Mouse (Mus musculus): ENCODE results near the gene Adcy5.

The Adcy5 gene

DNA sequence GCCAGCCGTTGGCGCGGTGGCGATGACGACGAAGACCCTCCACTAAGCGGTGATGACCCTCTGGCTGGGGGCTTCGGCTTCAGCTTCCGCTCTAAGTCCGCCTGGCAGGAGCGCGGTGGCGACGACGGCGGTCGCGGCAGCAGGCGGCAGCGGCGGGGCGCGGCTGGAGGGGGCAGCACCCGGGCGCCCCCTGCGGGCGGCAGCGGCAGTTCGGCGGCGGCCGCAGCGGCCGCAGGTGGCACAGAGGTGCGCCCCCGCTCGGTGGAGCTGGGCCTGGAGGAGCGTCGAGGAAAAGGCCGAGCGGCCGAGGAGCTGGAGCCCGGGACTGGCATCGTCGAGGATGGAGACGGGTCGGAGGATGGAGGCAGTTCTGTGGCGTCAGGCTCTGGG lies 1.6 kb downstream of the Adcy5 start:
- DNase-seq (ENCODE audit: low spot score) = no peak

DNA sequence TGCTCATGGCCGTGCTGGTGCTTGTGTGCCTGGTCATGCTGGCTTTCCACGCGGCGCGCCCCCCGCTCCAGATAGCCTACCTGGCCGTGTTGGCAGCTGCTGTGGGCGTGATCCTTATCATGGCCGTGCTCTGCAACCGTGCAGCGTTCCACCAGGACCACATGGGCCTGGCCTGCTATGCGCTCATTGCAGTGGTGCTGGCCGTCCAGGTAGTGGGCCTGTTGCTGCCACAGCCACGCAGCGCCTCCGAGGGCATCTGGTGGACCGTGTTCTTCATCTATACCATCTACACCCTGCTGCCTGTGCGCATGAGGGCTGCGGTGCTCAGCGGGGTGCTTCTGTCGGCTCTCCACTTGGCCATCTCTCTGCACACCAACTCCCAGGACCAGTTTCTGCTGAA lies 2.2 kb downstream of the Adcy5 start:
- no peak for DNase-seq (ENCODE audit: low spot score)

DNA sequence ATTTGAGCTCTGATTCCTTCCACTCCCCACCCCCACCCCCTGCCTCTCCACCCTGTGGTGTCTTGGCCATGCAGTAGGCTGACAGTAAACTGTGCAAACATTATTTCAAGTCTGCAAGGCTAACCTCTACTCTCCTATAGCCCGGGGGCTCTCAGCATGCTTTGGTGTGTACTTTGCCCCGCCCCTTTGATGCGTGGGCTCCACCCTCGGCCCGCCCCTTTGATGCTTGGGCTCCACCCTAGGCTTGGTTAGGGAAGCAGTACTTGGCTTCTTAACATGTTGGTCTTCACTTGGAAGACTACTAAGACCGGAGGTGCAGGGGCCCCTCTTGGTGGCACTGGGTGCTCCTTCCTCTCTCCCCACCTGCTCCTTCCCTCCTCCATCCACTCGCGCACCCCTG lies 4.9 kb downstream of the Adcy5 start:
- DNase-seq (ENCODE audit: low spot score) = no peak

DNA sequence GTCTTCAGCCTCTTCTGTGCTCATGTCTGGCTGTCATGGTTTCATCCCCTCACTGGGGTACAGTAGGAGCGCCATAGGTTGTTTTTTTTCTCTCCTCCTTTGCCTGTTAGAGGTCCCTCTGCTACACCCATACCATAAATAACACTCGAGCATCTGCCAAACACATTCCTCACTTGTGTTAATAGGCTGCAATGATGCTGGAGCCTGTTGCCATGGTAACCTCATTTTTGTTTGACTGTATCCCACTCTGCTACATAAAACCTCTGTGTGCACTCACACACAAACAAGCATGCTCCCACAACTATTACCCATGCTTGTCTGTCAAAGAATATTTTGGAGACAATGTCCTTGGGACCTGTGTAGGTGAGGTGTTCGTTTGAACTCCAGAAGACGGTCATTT lies 5.3 kb downstream of the Adcy5 start:
- no peak for DNase-seq (ENCODE audit: low spot score)

DNA sequence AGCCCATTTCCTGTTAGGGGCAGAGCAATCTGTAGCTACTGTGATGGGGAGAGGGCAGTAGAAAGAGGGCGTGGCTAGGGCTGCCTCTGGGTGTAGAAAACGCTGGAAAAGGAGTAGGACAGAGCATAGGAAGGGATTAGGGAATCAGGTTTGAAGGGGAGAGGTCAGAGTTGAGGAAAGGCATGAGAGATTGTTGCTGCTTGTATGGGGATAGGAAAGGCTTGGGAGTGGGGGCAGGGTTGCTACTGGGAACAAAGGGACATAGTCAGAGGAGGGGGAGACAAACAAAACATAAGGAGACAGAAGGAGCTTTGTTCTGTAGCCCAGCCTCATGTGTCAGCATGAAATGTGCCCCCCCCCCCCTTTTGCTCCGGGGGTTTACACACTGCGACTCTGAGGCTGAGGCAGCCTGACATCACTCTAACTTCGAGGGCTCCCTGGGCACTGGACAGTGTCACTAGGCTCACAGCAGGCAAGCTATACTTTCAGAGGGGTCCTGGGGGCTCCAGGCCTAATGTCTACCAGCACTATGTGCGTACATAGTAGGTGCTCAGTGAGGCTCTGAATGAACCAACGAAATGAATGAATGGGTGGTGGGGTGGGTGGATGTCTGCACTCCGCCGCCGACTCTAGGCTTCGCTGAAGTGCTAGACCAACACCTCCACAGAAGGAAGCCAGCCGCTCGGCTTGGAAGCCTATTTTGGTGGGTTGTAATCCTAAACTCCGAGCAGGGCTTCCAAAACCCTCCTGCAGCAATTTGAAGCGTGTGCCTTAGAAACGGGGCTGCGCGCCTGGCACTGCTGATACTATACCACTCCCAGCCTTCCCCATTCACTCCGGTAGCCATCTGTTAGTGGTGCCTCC lies 9.9 kb downstream of the Adcy5 start:
- DNase-seq (ENCODE audit: low spot score) = no peak

DNA sequence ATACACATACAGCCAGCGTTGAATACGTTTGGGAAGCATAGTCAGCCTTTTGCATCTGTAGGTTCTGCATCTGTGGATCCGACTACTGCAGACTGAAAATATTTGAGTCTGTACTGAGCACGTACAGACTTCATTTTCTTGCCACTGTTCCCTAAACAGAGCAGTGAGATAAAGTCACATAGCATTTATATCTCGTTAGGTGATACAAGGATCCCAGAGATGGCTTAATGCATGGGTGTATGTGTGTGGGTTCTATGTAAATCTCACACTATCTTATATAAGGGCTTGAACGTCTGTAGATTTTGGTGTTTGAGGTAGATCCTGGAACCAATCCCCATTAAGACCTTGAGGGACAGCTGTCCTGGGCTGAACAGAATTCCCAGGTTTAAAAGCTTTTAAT lies 10.7 kb downstream of the Adcy5 start:
- DNase-seq (ENCODE audit: low spot score) = no peak

DNA sequence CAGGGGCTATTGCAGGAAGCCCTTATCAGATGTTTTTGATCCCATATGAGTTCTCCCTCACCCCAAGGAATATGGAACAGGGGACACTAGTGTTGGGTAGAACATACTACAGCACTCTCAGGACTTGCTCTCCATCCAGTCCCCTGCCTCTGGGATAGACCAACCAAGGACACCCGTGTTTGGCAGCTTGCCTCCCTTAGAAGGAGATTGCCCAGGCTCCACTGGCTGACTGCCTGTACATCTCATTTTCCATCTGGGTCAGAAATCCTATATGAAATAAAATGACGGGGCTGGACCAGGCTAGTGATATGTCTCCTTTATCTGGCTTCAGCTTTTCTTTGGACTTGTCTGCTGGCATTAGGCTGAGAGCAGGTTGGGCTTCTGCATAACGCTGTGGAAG lies 11.1 kb downstream of the Adcy5 start:
- no peak for DNase-seq (ENCODE audit: low spot score)

DNA sequence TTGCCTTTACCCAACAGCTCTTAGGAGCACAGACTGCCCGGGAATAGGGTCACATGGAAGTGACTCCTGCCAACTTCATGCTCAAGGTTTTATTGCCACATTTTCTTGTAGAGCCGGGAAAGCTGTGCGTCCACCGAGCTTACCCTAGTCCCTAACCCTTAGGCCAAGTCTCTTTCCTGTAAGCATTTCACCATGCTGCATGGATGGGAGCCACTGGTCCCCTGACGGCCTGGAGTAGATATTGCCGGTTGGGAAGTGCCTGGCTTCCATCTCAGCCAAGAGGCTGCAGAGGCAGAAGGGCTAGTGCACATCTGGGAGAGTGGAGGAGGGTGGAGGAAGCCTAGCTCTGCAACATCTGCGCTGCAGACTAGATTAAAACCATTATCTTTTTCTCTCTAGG lies 14.8 kb downstream of the Adcy5 start:
- DNase-seq (ENCODE audit: low spot score) = no peak

DNA sequence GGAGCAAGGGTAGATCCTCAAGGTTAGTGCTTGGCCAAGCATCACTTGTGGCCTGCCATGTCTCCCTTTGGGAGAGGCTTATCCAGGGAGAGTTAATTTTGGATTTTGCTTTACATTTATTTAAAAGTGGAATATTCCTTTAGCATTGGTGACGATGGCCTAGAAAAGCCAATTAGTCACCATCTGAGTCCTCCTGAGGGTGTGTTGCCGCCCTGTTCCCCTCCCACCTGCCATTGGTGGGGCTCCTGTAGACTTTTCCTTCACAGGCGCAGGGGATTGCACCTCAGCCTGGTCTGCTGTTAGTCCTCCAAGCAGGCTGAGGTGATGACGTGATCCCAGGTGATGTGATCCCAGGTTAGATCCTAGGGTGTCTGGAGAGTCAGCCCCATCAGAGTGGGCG lies 17.5 kb downstream of the Adcy5 start:
- DNase-seq (ENCODE audit: low spot score) = no peak

DNA sequence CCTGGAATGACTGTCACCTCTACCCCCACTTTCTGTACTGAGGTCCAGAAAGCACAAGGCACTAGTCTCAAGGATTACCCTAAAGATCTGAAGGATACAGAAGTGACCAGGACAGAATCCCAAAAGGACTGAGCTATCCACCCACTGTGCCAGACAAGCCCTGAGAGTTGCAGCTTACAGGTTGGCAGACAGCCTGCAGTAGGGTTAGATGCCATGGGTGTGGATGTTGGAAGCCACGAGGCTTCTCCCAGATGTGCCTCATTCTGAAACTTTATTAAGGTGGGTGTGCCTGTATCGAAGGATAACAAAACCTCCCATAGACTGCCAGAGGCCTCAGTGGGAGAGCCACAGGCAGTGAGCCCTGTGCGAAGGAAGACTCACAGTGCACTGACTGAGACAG lies 23.8 kb downstream of the Adcy5 start:
- DNase-seq (ENCODE audit: low spot score) = no peak

DNA sequence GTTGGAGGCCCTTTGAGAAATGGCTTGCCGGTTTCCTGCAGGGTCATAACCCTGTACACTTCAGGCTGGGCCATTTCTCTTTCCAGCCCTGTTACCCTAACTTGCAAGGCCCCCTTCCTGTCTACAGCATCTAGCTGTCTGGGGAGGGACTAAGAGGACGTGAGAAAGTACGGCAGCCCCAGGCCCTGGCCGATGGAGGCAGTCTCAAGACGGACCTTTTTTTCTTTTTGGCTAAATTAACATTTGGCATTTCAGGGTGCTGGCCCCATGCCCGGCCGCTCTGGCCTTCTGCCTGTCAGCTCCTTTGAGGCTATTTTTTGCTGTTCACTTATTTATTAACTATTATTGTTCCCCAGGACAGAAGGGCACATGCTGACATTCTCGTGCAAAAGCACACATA lies 24.4 kb downstream of the Adcy5 start:
- DNase-seq (ENCODE audit: low spot score) = no peak

DNA sequence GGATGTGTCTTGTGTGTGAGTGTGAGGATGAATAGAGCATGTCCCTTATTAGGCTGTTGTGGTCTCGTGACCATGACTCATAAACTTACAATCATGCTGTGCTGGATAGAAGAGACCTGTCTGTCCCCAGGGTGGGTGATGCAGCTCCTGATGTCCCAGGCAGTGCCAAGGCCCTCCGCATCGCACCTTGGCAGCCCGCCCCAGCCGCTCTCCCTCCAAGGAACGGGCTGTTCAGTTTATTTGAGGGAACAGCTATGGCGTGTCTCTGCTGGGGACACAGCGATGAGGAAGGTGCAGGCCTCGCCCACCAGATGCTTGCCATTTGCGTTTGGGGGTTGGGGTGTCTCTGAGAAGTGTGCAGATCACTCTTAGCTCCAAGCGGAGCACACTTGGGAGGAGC lies 28.5 kb downstream of the Adcy5 start:
- no peak for DNase-seq (ENCODE audit: low spot score)

DNA sequence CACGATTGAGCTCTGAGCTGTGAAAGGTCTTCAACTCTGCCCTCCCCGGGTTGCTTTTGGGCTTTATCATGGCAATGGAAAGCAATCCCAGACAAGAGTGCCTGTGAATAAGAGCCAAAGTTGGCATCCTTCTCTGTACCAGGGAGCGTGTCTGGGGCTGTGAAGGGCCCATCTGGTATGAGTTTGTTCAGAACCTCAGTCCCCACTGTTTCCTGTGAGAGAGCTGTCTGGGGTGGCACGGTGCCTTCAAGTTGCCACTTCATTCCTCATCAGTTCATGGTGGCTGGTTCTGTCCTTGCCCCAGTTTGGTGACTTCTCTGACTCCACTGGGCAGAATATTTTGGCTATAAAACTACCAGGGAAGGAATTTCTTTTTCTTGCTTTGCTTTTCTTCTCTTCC lies 33.4 kb downstream of the Adcy5 start:
- no peak for DNase-seq (ENCODE audit: low spot score)

DNA sequence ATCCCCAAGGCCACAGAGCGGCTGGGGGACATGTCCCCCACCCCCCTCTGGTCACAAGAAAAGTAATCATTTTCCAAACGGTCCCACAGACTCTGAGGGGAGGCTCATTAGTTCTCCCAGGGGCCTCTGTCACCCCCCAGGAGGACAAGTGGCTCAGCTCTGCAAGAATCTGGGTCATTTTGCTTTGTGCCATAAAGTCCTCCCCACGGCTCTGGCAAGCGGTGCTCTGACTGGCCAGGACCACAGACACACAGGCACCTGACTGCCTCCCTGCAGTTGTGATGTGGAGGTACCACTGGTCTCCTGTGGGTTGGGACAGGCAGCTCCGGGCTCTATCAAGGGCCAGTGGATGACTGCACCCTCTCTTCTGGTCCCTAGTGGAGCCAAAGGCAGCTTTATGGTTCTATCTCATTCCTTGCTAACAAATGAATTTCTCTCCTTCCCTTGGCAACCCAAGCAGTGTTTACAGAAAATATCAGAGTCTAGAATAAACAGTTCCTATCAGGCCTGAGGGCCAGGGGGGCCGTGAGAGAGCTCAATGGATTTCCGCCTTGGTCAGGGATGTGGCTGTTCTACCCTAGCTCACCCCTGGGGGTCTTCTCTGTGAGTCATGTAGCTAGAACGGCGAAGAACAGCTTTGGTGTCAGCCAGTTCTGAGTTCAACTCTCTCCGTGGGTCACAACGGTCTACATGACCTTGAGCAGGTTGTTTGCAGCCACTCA lies 34.9 kb downstream of the Adcy5 start:
- no peak for DNase-seq (ENCODE audit: low spot score)

DNA sequence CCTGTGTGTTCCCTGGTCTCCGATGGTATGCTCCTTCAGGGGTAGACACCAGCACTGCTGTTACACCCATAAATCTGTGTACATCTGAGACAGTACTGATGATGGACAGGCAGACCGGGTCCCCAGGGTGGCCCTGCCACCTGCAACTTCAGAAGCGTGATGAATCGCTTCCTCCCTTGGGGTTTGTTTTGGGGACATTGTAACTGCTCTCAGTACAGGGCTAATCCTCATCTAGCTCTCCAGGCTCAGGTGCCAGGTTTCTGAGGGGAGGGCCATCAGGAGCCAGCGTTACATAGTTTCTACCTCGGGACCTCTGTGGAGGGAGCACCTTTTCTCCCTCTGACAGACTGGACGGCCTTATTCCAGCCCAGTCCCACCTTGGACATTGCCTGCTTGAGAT lies 36.1 kb downstream of the Adcy5 start:
- DNase-seq (ENCODE audit: low spot score) = no peak

DNA sequence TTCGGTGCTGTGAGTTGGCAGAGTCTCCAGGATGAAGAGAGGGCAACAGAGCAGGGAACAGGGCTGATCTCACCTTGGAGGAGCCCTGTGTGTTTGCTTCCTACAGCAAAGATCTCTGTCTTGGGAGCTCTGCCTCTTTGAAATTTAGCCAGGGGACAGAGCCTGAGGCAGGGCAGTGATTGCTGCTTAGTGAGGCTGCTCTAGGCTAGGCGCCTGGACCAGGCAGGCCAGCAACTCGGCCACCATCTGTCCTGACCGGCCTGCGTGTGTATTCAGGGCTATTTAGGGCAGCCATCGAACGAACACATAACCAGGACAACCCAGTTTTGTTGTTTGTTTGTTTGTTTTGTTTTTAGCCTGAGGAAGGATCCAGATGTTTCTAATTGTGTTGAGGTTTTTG lies 36.6 kb downstream of the Adcy5 start:
- no peak for DNase-seq (ENCODE audit: low spot score)

DNA sequence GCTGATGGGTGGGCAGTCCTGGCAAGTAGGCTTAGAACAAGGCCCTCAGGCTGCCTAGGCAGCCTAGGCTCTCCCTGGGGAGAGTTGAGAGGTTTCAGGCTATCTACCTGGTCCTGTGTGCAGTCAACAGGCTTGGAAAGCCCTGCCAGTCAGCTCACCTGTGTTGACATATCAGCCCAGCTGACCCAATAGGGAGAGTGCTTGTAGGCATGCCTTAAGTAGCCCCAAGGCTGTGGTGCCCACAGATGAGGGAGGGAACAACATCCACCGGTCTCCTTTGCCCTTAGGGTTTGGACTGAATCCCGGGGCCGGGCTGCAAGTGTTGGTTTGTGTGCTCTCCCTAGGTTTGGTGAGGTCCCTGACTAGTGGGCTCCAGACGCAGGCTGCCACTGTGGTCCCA lies 37.8 kb downstream of the Adcy5 start:
- DNase-seq (ENCODE audit: low spot score) = no peak

DNA sequence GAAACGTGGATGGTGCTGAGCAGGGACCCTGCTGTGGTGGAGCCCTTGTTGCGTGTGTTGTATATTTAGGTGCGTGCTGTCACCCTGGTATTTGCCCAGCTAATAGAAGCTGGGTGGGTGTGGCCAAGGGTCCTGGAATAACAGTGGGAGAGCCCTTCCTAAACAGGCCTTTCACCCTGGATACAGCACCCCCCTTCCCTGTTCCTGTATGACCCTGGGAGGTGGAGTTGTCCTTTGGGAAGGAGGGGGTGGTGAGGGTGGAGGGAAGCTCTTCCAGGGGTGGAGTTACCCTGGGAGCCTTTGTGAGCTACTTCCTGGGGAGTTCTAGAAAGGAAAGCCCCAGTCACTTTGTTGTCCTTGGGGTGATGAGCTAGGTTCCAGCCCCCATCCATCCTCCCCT lies 38.7 kb downstream of the Adcy5 start:
- no peak for DNase-seq (ENCODE audit: low spot score)

DNA sequence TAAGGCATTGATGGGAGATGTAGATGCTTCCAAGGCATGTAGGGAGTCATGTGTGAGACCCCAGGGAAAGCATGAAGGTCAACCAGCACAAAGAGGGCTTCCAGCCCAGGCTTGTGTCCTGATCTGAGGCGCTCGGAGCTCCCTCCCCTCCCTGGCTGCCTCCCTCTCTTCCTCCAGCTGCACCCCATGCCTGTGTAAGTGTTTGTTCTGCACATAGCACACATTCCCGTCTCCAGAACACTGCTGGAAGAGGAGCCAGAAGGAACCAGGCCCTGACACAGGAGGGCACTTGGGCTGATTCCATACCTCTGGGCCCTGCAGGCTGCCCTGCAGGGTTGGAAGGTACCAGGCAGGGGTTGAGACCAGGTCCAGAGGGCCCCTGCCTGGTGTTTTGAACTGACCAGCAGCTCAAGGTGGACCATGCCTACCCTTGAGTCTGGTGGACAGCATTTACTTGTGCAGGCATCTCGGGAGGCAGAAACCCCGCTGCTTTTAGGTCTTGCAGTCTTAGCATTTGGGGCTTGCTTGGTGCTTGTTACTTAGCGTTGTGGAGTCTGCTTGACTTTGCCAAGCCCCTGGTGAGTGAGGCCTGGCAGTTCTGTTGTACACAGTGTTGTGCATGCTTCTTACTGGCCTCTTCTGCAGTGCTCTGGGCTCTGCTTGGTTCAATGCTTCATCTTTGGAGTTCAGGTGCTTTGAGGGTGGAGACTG lies 45.2 kb downstream of the Adcy5 start:
- no peak for DNase-seq (ENCODE audit: low spot score)

DNA sequence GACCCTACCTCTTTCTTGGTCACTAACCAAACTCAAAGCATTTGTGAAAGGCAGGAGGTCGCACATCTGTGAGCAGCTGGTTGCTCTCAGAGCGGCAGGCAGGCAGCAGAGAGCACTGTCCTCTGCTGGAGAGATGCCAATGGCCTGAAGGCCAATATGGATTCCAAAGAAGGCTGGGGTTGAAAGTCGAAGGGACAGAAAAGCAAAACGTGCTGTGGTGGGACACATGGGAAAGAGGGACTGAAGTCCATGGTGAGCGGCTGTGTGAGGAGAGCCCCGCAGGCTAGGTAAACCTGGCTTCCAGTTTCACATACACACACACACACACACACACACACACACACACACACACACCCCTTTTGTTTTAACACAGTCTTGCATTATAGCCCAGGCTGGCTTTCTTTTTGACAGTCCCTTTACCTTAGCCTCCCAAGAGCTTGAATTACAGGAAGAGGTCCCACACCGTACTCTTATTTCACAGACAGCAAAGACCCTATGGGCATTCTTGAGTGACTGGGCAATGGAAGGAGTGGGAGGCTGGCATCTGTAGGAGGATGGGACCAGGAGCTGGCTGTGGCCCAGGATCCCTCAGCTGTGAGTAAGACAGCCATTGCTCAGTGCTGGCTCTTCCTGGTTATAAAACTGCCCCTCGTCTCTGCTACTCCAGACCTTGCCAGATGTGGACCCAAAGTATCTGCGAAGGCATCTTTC lies 45.9 kb downstream of the Adcy5 start:
- no peak for DNase-seq (ENCODE audit: low spot score)

DNA sequence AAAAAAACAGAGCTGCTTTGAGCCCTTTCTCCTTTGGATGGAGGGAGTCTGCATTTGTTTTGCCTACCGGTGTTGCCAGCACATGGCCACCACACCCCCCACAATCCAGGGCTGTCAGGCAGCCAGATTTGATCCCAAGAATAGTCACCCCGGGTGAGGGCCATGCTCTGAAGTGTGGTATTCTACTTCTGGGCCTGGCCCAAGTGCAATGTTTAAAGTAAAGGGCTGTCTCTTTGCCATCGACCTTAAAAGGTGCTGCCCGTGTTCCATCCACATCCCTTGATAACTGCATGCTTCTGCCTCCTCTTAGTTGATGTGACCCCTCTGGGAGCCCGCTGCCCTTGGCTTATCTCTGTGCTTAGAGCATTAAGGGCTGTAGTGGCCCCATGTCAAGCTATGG lies 46.6 kb downstream of the Adcy5 start:
- no peak for DNase-seq (ENCODE audit: low spot score)

DNA sequence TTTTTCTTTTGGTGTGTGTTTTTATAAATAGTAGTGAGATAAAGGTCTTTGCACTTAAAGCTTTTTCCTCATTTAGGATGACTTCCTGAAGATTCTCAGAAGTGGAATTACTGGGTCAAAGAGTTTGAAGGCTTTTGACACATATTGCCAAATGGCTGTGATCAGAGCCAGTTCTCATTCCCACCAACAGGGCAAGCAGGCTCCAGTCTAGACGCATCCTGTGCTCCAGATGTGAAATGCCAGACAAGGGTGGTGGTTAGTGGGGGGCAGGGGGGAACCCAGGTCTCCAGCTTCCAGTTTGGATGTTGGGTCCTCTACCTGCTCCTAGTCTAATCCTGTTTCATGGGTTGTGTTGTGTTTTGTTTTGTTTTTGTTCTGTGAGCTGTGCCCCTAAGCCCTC lies 48.8 kb downstream of the Adcy5 start:
- DNase-seq (ENCODE audit: low spot score) = no peak

DNA sequence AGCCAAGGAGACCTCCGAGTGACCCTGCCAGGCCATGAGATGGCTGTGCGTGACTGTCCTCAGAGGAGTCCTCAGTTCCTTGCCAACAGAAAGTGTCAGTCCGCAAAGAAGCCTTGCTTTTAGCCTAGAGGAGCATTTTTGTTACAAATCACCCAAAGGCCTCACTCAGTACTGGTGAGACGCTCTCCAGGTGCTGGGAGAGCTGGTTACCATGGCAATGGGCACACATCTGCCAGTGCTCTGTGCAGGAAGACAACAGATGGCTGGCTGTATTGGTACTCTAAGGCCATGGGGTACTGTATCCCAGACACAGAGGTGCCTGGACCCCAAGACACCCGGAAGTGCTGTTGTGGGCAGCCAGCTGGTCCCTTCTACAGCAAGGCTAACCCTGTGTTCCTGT lies 51.0 kb downstream of the Adcy5 start:
- DNase-seq (ENCODE audit: low spot score) = no peak
